Mouse (Mus musculus): ENCODE results near the gene Sema4d. TPM values are rescaled to one million over a fixed set of nuclear protein-coding genes. Genes with fewer than 3 reads are reported as not detected.
"Not testable (repeated sequence)": the region's sequence is repeated elsewhere in the genome, so short reads cannot be mapped to it uniquely, and the experiment has no call there.

Gene Sema4d
- polyA plus RNA-seq, 1 experiment from 2014 or later = 12.3 TPM

DNA sequence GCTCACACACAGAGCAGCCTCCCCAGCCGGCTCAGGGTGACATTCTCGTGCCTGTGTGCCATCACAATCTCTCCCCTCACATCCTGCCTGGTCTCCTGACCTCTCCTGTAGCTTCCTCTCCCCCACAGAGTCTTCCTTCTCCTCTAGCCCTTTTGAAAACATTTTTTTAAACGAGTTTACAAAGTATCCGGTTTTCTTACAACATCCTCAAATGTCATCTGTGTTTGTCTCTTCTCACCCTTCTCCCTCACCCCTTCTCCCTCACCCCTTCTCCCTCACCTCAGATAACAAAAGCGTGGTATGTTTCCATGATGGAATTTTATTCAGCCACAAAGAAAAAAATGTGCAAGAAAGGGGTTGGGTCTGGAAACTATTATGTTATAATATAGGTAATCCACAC is 43.9 kb upstream of the Sema4d start:
- H3K4me2 ChIP-seq = no peak overlapping the region
- H3K9me3 ChIP-seq (ENCODE audit: low read depth, low read length) = no peaks in the 10 kb centered on the region
- no peak for TF ChIP-seq CTCF (IDR thresholded peaks at IDR 0.05; ENCODE audit: low read depth)
- no peaks in the 10 kb centered on the region for H3K4me1 ChIP-seq (ENCODE audit: insufficient read depth)
- no peaks in the 10 kb centered on the region for H3K36me3 ChIP-seq (ENCODE audit: insufficient read depth)
- DNase-seq = no peak
- ATAC-seq (ENCODE audit: insufficient read depth) = no peak
- H3K9ac ChIP-seq = no peak overlapping the region
- H3K27me3 ChIP-seq (ENCODE audit: insufficient read depth, low read length) = peaks cover 22% of the 10 kb centered on the region; the same call in 1 of the 2 replicates
- H3K27ac ChIP-seq (ENCODE audit: low read depth) = no peak overlapping the region
- no peak overlapping the region for H3K4me3 ChIP-seq (ENCODE audit: low read depth, low read length)
- 7% methylated on average over 5 of the region's 5 CpGs for WGBS

DNA sequence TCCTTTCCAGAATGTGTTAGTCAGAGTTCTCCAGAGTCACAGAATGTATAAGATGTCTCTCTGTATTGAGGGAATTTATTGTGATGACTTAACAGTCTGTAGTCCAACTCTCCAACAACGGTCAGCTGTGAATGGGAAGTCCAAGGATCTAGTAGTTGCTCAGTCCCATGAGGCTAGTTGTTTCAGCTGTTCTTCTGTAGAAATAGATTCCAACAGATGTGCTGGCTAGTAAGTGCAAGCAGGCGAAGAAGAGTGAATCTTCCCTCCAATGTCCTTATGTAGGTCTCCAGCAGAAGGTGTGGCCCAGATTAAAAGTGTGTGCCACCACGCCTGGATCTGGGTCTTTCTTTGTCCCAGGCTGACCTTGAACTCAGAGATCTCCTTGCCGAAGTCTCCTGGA is 41.7 kb upstream of the Sema4d start:
- H3K27ac ChIP-seq (ENCODE audit: low read depth); H3K9me3 ChIP-seq (ENCODE audit: low read depth, low read length); H3K4me2 ChIP-seq; DNase-seq; ATAC-seq (ENCODE audit: insufficient read depth); H3K9ac ChIP-seq; H3K36me3 ChIP-seq (ENCODE audit: insufficient read depth); H3K27me3 ChIP-seq (ENCODE audit: insufficient read depth, low read length); H3K4me1 ChIP-seq (ENCODE audit: insufficient read depth); H3K4me3 ChIP-seq (ENCODE audit: low read depth, low read length): not testable (repeated sequence)
- WGBS = 83% methylated on average over 4 of the region's 4 CpGs

DNA sequence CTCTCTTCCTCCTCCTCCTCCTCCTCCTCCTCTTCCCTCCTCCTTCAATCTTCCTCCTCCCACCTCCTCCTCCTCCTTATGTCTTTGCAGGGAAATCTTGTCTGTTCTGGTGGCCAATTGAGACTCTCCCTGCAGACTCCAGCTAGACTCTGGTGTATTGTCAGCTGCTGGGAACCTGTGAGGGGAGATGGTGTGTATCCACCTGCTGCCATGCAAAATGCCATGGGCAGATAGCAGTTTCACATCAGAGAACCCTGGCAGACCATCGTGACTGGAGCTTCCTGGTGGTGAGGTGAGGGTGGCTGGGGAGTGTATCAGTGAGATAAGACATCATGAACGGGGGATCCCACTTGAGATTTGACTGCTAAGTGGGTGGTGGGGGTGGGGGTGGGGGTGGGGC is 41.0 kb upstream of the Sema4d start:
- no peaks in the 10 kb centered on the region for H3K36me3 ChIP-seq (ENCODE audit: insufficient read depth)
- H3K27me3 ChIP-seq (ENCODE audit: insufficient read depth, low read length) = no peaks in the 10 kb centered on the region
- ATAC-seq (ENCODE audit: insufficient read depth) = no peak

DNA sequence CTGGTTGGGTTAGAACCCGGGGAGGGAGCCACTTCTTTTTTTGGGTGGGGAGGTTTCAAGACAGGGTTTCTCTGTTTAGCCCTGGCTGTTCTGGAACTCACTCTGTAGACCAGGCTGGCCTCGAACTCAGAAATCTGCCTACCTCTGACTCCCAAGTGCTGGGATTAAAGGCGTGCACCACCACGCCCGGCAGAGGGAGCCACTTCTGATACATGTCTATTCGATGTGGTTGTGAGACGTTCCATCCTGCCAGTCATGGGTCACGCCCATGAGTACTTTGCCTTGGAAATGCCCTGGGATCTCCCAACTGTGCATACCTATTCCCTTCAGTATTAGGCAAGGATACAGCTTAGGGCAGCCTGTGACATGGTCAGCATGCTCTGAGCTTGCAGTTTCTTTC is 40.5 kb upstream of the Sema4d start:
- TF ChIP-seq CTCF (IDR thresholded peaks at IDR 0.05; ENCODE audit: low read depth) = peak; percentile 23
- H3K9me3 ChIP-seq (ENCODE audit: low read depth, low read length) = not testable (repeated sequence)

More for the DNA sequence above, 41.0 kb upstream of the Sema4d start:
- no peak overlapping the region for H3K27ac ChIP-seq (ENCODE audit: low read depth)
- WGBS = 31% methylated on average over 2 of the region's 2 CpGs
- no peaks in the 10 kb centered on the region for H3K4me1 ChIP-seq (ENCODE audit: insufficient read depth)
- no peak overlapping the region for H3K9ac ChIP-seq
- no peak overlapping the region for H3K4me3 ChIP-seq (ENCODE audit: low read depth, low read length)
- no peak for TF ChIP-seq CTCF (IDR thresholded peaks at IDR 0.05; ENCODE audit: low read depth)
- no peaks in the 10 kb centered on the region for H3K9me3 ChIP-seq (ENCODE audit: low read depth, low read length)
- no peak overlapping the region for H3K4me2 ChIP-seq
- DNase-seq = no peak

DNA sequence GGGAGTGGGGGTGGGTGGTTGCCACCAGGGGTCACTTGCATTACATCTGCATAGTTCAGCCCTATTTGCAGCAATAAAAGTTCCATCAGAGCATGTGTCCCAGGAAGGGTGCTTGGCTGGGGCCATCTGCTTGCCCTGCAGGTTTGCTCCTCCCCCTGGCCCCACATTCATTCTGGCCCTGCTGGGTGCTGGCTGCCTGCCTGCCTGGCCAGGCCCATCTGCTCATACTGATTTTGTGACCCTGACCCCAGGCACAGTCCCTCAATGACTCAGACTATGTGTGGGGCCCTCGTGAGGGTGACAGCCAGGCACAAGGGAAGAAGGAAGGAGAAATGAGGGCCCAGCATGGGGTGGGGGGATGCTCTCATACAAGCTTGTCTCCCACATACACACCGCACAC is 40.1 kb upstream of the Sema4d start:
- H3K9me3 ChIP-seq (ENCODE audit: low read depth, low read length) = no peaks in the 10 kb centered on the region
- 0 out of 2 replicates have a peak, but pooled peaks have one; percentile 19 for ATAC-seq (ENCODE audit: insufficient read depth)
- WGBS = 56% methylated on average over 2 of the region's 2 CpGs

More for the DNA sequence above, 40.5 kb upstream of the Sema4d start:
- not testable (repeated sequence) for H3K4me1 ChIP-seq (ENCODE audit: insufficient read depth); H3K27me3 ChIP-seq (ENCODE audit: insufficient read depth, low read length); H3K9ac ChIP-seq; H3K36me3 ChIP-seq (ENCODE audit: insufficient read depth); H3K4me3 ChIP-seq (ENCODE audit: low read depth, low read length); ATAC-seq (ENCODE audit: insufficient read depth); H3K4me2 ChIP-seq; DNase-seq; H3K27ac ChIP-seq (ENCODE audit: low read depth)
- WGBS = 59% methylated on average over 8 of the region's 8 CpGs

DNA sequence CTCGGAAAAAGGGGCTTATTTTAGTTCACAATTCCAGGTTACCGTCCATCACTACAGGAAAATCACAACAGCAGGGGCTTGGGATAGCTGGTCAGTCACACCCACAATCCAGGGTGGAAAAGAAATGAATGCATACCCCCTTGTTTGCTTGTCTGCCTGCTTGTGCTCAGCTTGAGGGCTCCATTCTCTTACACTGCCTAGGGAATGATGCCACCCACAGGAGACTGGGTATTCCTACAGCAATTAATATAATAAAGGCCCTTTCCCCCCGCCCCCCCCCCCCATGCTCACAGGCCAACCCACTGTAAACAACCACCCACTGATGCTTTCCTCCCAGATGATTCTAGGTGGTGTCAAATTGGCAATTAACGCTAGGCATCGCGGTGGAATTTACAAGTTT is 38.9 kb upstream of the Sema4d start:
- Histone ChIP-seq H3K9me3 (ENCODE audit: low read depth, low read length) (no peaks in the 10 kb centered on the region), H3K9ac (no peak overlapping the region), H3K4me3 (ENCODE audit: low read depth, low read length) (no peak overlapping the region), H3K4me1 (ENCODE audit: insufficient read depth) (no peaks in the 10 kb centered on the region), H3K4me2 (no peak overlapping the region), H3K36me3 (ENCODE audit: insufficient read depth) (no peaks in the 10 kb centered on the region), H3K27me3 (ENCODE audit: insufficient read depth, low read length) (no peaks in the 10 kb centered on the region), H3K27ac (ENCODE audit: low read depth) (no peak overlapping the region)
- no peak for TF ChIP-seq CTCF (IDR thresholded peaks at IDR 0.05; ENCODE audit: low read depth)
- no peak for ATAC-seq (ENCODE audit: insufficient read depth)
- DNase-seq = peak; percentile 22
- 85% methylated on average over 6 of the region's 6 CpGs for WGBS

More for the DNA sequence above, 40.1 kb upstream of the Sema4d start:
- DNase-seq = no peak
- no peaks in the 10 kb centered on the region for H3K36me3 ChIP-seq (ENCODE audit: insufficient read depth)
- H3K9ac ChIP-seq = no peak overlapping the region
- no peak for TF ChIP-seq CTCF (IDR thresholded peaks at IDR 0.05; ENCODE audit: low read depth)
- H3K27ac ChIP-seq (ENCODE audit: low read depth) = no peak overlapping the region
- H3K4me3 ChIP-seq (ENCODE audit: low read depth, low read length) = no peak overlapping the region
- no peak overlapping the region for H3K4me2 ChIP-seq
- no peaks in the 10 kb centered on the region for H3K27me3 ChIP-seq (ENCODE audit: insufficient read depth, low read length)
- H3K4me1 ChIP-seq (ENCODE audit: insufficient read depth) = no peaks in the 10 kb centered on the region

DNA sequence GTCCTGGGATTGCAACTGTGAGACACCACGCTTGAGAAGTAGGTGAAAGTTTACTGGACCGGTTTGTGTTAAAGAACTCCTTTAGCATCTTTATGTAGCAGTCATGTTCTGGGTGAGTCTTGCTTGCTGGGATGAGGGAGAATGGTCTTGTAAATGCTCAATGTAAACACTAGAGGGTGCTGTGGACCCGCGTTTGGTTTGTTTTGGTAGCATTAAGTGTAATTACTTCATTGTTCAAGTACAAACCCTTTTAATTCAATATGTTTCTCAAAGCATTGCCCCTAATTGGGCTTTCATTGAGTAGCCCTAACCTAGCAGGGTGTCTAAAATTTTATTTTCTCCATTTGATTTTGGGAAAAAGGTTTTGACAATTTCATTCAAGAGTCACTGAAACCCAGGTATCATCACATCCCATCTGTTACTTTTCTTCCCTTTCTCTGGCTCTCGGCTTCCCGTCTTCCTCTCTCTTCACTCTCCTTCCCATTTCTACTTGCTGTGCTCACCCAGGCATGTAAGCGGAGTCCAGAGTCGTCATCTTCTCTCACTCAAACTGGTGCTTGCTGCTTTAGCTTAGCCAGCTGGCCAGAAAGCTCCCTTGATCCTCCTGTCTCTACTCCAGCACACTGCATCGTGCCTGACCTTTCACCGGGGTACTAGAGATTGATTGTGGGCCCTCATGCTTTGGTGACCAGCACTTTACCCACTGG is 37.4 kb upstream of the Sema4d start:
- TF ChIP-seq CTCF (IDR thresholded peaks at IDR 0.05; ENCODE audit: low read depth) = peak; percentile 83
- peak; percentile 82 for DNase-seq
- 34% methylated on average over 10 of the region's 10 CpGs for WGBS

More for the DNA sequence above, 37.4 kb upstream of the Sema4d start:
- no peak overlapping the region for H3K4me3 ChIP-seq (ENCODE audit: low read depth, low read length)
- H3K27me3 ChIP-seq (ENCODE audit: insufficient read depth, low read length) = no peaks in the 10 kb centered on the region
- H3K27ac ChIP-seq (ENCODE audit: low read depth) = no peak overlapping the region
- no peak overlapping the region for H3K9ac ChIP-seq
- H3K9me3 ChIP-seq (ENCODE audit: low read depth, low read length) = no peaks in the 10 kb centered on the region
- H3K4me1 ChIP-seq (ENCODE audit: insufficient read depth) = no peaks in the 10 kb centered on the region
- no peak for ATAC-seq (ENCODE audit: insufficient read depth)
- H3K36me3 ChIP-seq (ENCODE audit: insufficient read depth) = no peaks in the 10 kb centered on the region
- H3K4me2 ChIP-seq = no peak overlapping the region

All from lung, embryonic 14.5 days (tissue).